Mouse (Mus musculus): Measurements from ENCODE around the gene Anxa9. TPM values are rescaled to one million over a fixed set of nuclear protein-coding genes. Genes with fewer than 3 reads are reported as not detected.

The Anxa9 gene
- polyA plus RNA-seq, 1 experiment from 2014 or later, result 0.60 TPM

DNA sequence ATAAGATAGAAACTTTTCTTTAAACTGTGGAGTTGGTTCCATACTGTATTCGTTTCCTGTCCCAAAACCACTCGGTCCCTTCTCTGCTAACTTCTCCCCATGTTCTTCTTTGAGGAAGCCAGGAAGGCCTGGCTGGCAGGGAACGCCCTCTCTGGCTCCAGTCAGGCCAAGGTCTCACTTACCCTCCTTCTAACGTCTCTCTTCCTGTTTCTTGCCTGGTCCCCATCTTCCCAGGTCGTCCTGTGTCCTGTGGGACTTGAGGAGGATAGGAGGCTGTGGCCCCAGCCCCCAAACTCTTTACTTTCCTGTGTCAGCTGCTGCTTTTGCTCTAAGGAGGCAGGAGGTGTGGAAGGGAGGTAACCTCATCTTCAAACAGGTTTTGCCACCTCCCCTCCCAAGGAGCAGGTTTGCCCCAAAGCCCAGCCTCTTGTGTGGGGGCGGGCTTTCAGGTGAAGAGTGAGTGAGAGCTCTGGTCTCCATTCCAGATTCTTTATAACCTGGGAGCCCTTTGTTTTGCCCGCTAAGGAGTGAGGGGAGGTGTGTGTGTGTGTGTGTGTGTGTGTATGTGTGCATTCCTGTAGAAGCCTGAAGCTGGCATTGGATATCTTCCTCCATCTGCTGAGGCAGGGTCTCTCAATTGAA is 56.1 kb downstream of the Anxa9 start, which contains the start of gene Bnipl:
Gene Bnipl, minus strand, starts transcription at position 411 of the 642 bp plus-strand sequence.
- Histone ChIP-seq H3K4me1 (ENCODE audit: control insufficient read depth, insufficient read depth, low read length) (no peaks in the 10 kb centered on the region), H3K36me3 (ENCODE audit: control insufficient read depth, insufficient read depth) (peaks cover 11% of the 10 kb centered on the region; the same call in 1 of the 2 replicates), H3K9ac (ENCODE audit: low read length) (no peak within 1 kb of the TSS), H3K27me3 (ENCODE audit: control insufficient read depth, insufficient read depth, low read length) (no peaks in the 10 kb centered on the region), H3K4me3 (ENCODE audit: low read length) (no peak within 1 kb of the TSS), H3K27ac (ENCODE audit: low read length) (no peak within 1 kb of the TSS), H3K4me2 (ENCODE audit: low read depth, low read length) (no peak within 1 kb of the TSS), H3K9me3 (replicated peaks; ENCODE audit: control insufficient read depth, low read length) (no peaks in the 10 kb centered on the region)
- no peak for ATAC-seq (replicated peaks; ENCODE audit: extremely low read depth, insufficient read depth, low FRiP score)
- WGBS, result 49% methylated on average over 7 of the region's 7 CpGs

DNA sequence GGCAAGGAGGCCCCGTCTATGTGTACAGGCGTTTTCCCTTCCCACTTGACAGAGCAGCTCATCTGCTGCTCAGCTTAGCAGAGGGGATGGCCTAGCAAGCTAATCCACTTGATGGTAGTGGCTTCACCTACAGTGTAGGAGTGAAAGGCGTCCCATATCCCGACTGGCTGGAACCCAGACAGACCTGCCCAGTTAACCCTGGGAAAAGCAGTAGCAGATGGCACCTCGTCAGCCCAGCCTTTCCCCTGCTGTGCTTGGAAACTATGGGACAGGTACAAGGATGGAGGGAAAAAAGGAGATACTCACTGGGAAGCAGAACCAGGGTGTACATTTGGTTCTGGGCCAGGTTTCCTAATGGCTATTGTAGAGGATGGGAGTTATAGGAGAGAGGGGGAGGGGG is 56.6 kb downstream of the Anxa9 start:
- Histone ChIP-seq H3K36me3 (ENCODE audit: control insufficient read depth, insufficient read depth) (peaks cover 8% of the 10 kb centered on the region; the same call in 1 of the 2 replicates), H3K4me3 (ENCODE audit: low read length) (no peak overlapping the region), H3K4me2 (ENCODE audit: low read depth, low read length) (no peak overlapping the region), H3K4me1 (ENCODE audit: control insufficient read depth, insufficient read depth, low read length) (no peaks in the 10 kb centered on the region), H3K27me3 (ENCODE audit: control insufficient read depth, insufficient read depth, low read length) (no peaks in the 10 kb centered on the region), H3K9me3 (replicated peaks; ENCODE audit: control insufficient read depth, low read length) (no peaks in the 10 kb centered on the region), H3K9ac (ENCODE audit: low read length) (no peak overlapping the region), H3K27ac (ENCODE audit: low read length) (no peak overlapping the region)
- no peak for ATAC-seq (replicated peaks; ENCODE audit: extremely low read depth, insufficient read depth, low FRiP score)
- WGBS, result 72% methylated on average over 5 of the region's 5 CpGs

DNA sequence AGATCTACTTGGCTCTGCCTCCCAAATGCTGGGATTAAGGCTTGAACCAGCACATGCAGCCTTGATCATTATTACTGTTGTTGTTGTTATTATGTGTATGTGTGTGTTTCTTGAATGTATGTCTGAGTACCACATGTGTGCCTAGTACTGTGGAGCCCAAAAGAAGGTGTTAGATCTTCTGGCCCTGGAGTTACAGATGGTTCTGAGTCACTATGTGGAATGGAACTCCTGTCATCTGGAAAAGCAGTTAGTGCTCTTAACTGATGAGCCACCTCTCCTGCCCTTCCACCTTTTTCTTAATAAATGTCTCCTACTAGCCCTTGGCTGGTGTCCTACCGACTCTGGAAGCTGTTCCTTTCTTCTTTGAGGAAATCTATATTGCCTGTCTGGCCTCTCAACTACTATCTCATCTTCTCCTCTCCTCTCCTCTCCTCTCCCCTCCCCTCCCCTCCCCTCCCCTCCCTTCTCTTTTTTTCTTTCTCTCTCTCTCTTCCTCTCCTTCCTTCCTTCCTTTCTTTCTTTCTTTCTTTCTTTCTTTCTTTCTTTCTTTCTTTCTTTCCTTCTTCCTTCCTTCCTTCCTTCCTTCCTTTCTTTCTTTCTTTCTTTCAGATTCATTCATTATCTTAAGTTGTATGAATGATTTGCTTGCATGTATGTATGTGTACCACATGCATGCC is 59.2 kb downstream of the Anxa9 start:
- H3K36me3 ChIP-seq (ENCODE audit: control insufficient read depth, insufficient read depth), result 0 out of 2 replicates have a peak, but pooled peaks cover 2% of the 10 kb centered on the region
- H3K9ac ChIP-seq (ENCODE audit: low read length), result no peak overlapping the region
- no peak overlapping the region for H3K27ac ChIP-seq (ENCODE audit: low read length)
- no peak overlapping the region for H3K4me2 ChIP-seq (ENCODE audit: low read depth, low read length)
- no peaks in the 10 kb centered on the region for H3K27me3 ChIP-seq (ENCODE audit: control insufficient read depth, insufficient read depth, low read length)
- H3K4me1 ChIP-seq (ENCODE audit: control insufficient read depth, insufficient read depth, low read length), result no peaks in the 10 kb centered on the region
- H3K9me3 ChIP-seq (replicated peaks; ENCODE audit: control insufficient read depth, low read length), result no peaks in the 10 kb centered on the region
- WGBS, result 63% methylated on average over 1 of the region's 1 CpGs
- H3K4me3 ChIP-seq (ENCODE audit: low read length), result no peak overlapping the region
- ATAC-seq (replicated peaks; ENCODE audit: extremely low read depth, insufficient read depth, low FRiP score), result no peak

DNA sequence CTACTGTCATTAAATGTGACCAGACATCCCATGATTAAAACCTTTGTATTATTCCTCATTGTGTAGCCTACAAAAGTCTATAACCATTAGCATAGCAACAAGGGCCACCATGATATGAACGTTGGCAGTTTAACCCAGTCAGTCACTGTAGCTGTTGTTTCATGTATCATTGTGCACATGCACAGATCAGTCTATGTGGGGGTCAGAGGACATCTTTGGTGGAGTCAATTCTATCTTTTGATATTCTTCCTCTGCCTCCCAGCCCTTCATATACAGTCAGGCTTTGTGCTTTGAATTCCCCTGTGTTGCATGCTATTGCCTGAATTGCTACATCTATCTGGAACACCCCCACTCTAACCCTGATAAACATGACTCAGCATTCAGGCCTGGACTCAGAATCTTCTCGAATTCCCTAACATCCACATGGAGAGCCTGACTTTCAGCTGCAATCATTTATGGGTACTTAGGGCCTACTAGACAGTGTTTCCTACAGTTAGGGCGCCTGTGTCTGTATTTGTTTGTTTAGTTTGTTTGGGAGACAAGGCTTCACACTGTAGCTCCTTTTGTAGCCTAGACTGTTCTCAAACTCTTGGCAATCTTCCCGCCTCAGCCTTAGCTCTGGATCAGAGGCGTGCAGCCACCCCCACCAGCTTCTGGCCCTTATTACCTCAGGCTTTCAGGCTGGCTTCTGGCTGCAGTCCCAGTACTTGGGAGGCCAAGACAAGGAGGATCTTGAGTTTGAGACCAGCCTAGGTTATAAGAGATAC is 60.3 kb downstream of the Anxa9 start:
- no peaks in the 10 kb centered on the region for H3K9me3 ChIP-seq (replicated peaks; ENCODE audit: control insufficient read depth, low read length)
- no peaks in the 10 kb centered on the region for H3K27me3 ChIP-seq (ENCODE audit: control insufficient read depth, insufficient read depth, low read length)
- 67% methylated on average over 5 of the region's 5 CpGs for WGBS
- no peaks in the 10 kb centered on the region for H3K4me1 ChIP-seq (ENCODE audit: control insufficient read depth, insufficient read depth, low read length)
- no peak overlapping the region for H3K9ac ChIP-seq (ENCODE audit: low read length)
- no peak for ATAC-seq (replicated peaks; ENCODE audit: extremely low read depth, insufficient read depth, low FRiP score)
- no peak overlapping the region for H3K4me3 ChIP-seq (ENCODE audit: low read length)
- H3K36me3 ChIP-seq (ENCODE audit: control insufficient read depth, insufficient read depth), result 0 out of 2 replicates have a peak, but pooled peaks cover 2% of the 10 kb centered on the region
- no peak overlapping the region for H3K4me2 ChIP-seq (ENCODE audit: low read depth, low read length)
- no peak overlapping the region for H3K27ac ChIP-seq (ENCODE audit: low read length)

Other genes starting within 250 kb of the Anxa9 start
- 17.6 and 17.9 TPM in 2 replicates for gene Pip5k1a, start 200.2 kb downstream of the Anxa9 start, polyA plus RNA-seq (2015; fragmentation: Nextera tagmentation; extraction: Ambion mirVana)
- 92.5 and 96.6 TPM in 2 replicates for gene Vps72, start 196.2 kb downstream of the Anxa9 start, polyA plus RNA-seq (2015; fragmentation: Nextera tagmentation; extraction: Ambion mirVana)
- 1.9 TPM in 2 replicates for gene Tmod4, start 182.7 kb downstream of the Anxa9 start, polyA plus RNA-seq (2015; fragmentation: Nextera tagmentation; extraction: Ambion mirVana)
- 54.1 and 59.2 TPM in 2 replicates for gene Scnm1, start 173.2 kb downstream of the Anxa9 start, polyA plus RNA-seq (2015; fragmentation: Nextera tagmentation; extraction: Ambion mirVana)
- gene Lysmd1, start 173.1 kb downstream of the Anxa9 start, polyA plus RNA-seq (2015; fragmentation: Nextera tagmentation; extraction: Ambion mirVana), result 9.7 and 11.3 TPM in 2 replicates
- gene Tnfaip8l2, start 164.8 kb downstream of the Anxa9 start, polyA plus RNA-seq (2015; fragmentation: Nextera tagmentation; extraction: Ambion mirVana), result 3.9 and 4.4 TPM in 2 replicates
- gene Sema6c, start 146.7 kb downstream of the Anxa9 start, polyA plus RNA-seq (2015; fragmentation: Nextera tagmentation; extraction: Ambion mirVana), result 1.5 and 2.7 TPM in 2 replicates
- gene Gabpb2, start 89.3 kb downstream of the Anxa9 start, polyA plus RNA-seq (2015; fragmentation: Nextera tagmentation; extraction: Ambion mirVana), result 6.3 and 6.6 TPM in 2 replicates
- gene Cdc42se1, start 78.4 kb downstream of the Anxa9 start, polyA plus RNA-seq (2015; fragmentation: Nextera tagmentation; extraction: Ambion mirVana), result 57.8 and 59.3 TPM in 2 replicates
- 9.8 and 11.5 TPM in 2 replicates for gene Mllt11, start 75.0 kb downstream of the Anxa9 start, polyA plus RNA-seq (2015; fragmentation: Nextera tagmentation; extraction: Ambion mirVana)
- gene Gm128, start 65.6 kb downstream of the Anxa9 start, polyA plus RNA-seq (2015; fragmentation: Nextera tagmentation; extraction: Ambion mirVana), result 0.50 and 0.51 TPM in 2 replicates
- 0.22 and 0.37 TPM in 2 replicates for gene Bnipl, start 56.0 kb downstream of the Anxa9 start, polyA plus RNA-seq (2015; fragmentation: Nextera tagmentation; extraction: Ambion mirVana)
- 24.7 and 28.2 TPM in 2 replicates for gene Mindy1, start 25.8 kb downstream of the Anxa9 start, polyA plus RNA-seq (2015; fragmentation: Nextera tagmentation; extraction: Ambion mirVana)
- 28.1 and 31.4 TPM in 2 replicates for gene Prune1, start 25.1 kb downstream of the Anxa9 start, polyA plus RNA-seq (2015; fragmentation: Nextera tagmentation; extraction: Ambion mirVana)
- gene Cers2, start 7.6 kb upstream of the Anxa9 start, polyA plus RNA-seq (2015; fragmentation: Nextera tagmentation; extraction: Ambion mirVana), result 139 and 145 TPM in 2 replicates
- gene Setdb1, start 50.0 kb upstream of the Anxa9 start, polyA plus RNA-seq (2015; fragmentation: Nextera tagmentation; extraction: Ambion mirVana), result 20.1 and 21.5 TPM in 2 replicates
- not detected in 2 replicates for gene 4930558C23Rik, start 95.7 kb upstream of the Anxa9 start, polyA plus RNA-seq (2015; fragmentation: Nextera tagmentation; extraction: Ambion mirVana)
- gene Arnt, start 127.2 kb upstream of the Anxa9 start, polyA plus RNA-seq (2015; fragmentation: Nextera tagmentation; extraction: Ambion mirVana), result 30.6 and 32.1 TPM in 2 replicates
- 17.4 and 18.4 TPM in 2 replicates for gene Ctsk, start 192.1 kb upstream of the Anxa9 start, polyA plus RNA-seq (2015; fragmentation: Nextera tagmentation; extraction: Ambion mirVana)
- gene Ctss, start 219.6 kb upstream of the Anxa9 start, polyA plus RNA-seq (2015; fragmentation: Nextera tagmentation; extraction: Ambion mirVana), result 18.8 and 22.8 TPM in 2 replicates